Mouse (Mus musculus) fibroblast of lung, adult 2 months (primary cell): ENCODE data around the gene Ptpn6.

Source experiments
- DNase-seq: peaks from one replicate; pipeline ENCODE4 v3.0.0-alpha.2; 2011; ENCODE audit warnings: low read depth

Ptpn6 gene

DNA sequence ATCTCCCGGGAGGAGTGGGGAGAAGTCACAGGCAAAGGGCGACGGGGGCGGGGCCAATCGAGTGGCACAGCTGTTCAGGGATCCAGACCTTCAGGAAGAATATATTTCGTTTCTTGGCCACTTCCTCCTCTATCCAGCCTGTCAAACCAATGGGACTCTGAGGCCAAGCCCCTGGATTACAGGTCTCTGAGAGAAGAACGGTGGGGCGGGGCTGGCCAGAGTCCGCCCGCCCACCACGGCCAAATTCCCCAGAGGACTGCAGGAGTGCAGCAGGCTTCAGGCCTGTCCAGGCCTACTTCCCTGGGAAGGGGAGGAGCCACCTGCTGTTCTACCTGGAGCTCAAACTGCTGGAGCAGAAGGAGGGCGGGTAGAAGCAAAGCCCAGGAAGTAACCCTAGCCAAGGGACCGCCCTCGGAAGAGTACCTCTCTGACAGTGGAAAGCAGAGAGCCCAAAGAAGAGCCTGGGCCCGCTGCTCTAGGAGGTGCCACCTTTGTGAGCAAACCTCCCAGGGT, at the start of gene Ptpn6:
Gene Ptpn6, minus strand, starts transcription at position 204 of the 513 bp plus-strand sequence.
- DNase-seq: no peak

DNA sequence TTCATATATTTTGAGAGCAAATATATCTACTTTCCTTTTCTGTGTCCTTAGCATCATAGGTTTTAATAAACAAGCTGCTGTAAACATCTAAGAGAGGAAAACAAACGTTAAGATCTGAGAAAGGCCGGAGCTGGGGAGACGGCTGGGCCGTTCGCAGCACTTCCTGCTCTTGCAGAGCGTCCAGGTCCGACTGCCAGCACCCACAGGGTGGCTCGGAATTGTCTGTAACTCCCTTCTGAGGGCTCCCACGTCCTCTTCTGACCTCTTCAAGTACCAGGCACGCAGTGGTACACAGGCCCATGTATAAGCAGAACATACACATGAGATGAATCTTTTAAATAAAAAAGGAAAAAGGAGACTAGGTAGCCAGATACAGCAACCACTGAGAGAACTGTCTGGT, 49.2 kb upstream of the Ptpn6 start:
- no peak for DNase-seq

- no peak for DNase-seq
These were observed 48.4 kb upstream of the Ptpn6 start for GRCm38 (mm10) chr6:124786756-124787420.

- DNase-seq: peak; percentile 27
These were observed 43.9 kb upstream of the Ptpn6 start for GRCm38 (mm10) chr6:124782436-124782835.

DNA sequence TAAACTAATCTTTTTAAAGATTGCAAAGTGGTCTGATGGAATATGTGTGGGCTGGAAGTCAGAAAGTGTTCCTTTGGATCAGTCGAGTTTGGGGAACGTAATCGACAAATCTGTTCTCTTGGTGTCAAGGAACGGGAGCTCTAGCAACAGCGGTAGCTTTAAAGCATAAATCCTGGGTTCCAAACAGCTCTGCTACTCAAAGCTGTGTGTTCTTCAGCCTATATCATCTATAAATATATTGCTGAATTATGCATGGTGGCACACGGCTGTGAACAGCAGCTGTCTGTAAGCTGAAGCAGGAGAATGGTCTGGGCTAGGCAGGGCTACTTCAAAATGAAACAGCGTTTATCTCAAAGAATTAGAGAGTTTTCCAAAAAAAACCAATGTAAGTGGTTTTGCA, 42.4 kb upstream of the Ptpn6 start:
- no peak for DNase-seq

DNA sequence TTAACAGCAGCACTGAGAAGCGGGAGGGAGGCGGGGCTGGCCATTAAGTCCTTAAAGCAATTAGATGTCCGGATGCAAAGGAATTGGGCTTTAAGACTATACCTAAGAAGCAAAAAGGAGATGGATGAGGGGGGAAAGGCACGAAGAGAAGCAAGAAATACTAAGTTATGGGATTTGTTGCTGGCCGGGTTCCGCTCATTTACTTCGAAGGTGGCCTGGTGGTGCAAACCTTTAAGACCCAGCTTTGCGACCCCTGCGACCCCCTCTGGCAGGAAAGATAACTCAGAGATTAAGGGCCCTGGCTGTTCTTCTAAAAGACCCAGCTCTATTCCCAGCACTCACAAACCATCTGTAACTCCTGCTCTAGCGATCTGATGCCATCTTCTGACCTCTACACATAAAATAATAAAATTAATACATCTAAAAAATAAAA, 41.5 kb upstream of the Ptpn6 start:
- no peak for DNase-seq

DNA sequence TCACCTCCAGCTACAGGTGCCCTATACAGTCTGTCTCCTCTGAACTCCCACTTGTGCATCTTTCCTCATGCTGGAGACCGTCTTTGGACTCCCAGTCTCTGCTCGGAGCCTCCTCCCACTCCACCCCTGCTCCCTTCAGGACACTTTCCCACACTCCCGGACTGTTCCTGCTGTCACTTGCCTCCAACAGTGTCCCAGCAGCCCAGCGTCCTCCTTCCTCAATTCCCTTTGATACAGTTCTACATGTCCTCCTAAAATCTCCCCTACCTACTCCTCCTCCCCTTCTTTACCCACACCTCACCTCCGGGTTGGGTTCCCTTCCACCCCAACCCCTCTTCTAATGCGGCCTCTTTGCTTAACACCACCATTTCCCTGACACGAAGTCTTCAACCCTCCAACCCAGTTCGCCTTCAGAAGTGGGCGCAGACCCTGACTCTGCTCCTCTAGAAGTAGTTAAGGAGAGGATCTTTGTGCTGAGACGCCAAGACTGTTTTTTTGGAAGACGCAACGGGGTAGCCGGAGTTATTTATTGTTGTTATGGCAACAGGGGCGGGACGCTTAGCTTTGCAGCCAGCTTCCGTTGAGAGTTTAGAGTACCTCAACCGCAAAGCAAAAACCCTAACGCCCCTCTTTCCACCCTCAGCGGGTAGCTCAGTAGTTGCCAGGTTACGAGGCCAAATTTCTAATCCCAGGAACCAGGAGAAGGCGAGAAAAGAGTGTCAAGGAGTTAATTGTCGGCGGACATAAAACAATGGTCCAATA, 40.9 kb upstream of the Ptpn6 start, which contains the start of gene Lrrc23:
Gene Lrrc23, minus strand, starts transcription at position 506 of the 762 bp plus-strand sequence.
- no peak for DNase-seq

DNA sequence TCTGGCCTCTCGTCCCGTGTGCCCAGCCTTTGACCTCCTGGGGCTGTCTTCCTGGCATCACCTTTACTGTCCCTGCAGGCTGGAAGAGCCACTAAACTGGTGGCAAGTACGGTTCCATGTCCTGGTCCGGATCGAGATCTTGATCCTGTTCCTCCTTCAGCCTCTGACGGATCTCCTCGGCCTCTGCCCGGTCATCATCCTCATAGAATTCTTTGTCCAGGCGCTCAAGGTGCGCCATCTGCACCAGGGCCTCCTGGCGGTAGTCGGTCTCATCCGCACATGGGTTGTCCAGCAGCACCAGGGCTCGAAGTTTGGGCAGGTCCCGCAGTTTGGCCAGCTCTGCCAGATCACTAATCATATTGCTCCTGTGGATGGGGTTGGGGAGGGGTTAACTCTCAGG, 32.0 kb upstream of the Ptpn6 start:
- no peak for DNase-seq

- no peak for DNase-seq
These were observed 31.5 kb upstream of the Ptpn6 start for GRCm38 (mm10) chr6:124770013-124770412.

GRCm38 (mm10) chr6:124769101-124769765, 30.7 kb upstream of the Ptpn6 start, which contains the start of gene Eno2:
Gene Eno2, minus strand, starts transcription at chr6:124769673.
- DNase-seq: no peak

DNA sequence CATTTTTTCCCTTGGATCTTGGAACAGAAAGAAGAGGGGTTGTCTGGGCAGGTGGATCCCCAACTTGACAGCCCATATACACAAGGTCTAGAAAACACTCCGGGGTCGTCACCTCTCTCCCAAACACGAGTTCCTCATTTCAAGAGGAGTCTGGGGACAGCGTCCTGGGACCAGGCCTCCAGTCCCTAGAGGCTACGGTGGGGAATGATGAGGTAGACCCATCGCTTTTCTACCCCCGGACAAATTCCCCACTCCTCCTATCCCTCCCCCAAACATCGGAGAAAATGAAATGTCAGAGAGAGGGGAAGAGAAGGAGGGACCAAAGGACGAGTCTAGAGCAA, 30.2 kb upstream of the Ptpn6 start:
- no peak for DNase-seq

DNA sequence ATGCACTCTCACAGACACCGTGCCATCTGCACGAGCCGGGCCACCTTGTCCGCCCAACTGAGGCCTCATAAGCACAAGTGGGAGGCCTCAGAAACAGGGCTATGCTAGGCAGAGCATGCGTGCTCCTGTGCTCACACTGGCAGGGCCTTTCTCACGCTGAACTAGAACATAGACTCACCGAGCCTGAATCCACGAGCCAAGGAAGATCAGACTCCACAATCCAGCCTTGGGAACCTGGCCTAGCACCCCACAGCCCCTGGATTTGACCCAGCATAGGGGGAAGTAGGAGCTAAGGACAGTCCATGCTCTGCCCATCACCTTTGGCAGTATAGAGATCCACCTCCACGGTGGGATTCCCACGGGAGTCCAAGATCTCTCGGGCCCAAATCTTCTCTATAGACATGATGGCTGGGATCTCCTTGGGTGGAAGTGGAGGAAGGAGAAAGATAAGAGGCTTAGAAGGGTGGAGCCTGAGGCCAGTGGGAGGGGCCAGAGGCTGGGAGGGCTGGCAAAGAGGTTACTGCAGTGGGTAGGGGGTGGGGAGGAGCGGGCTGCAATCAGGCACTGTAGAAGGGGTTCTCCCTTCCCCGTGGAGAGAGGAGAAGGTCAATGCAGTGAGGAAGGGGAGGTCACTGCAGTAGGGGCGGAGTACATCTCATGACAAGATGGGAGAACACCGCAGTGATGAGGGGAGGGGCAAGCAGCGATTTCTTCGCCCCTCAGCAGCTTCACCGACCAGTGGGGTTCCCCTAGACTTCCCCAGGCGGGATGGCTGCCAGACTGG, 29.6 kb upstream of the Ptpn6 start:
- no peak for DNase-seq

DNA sequence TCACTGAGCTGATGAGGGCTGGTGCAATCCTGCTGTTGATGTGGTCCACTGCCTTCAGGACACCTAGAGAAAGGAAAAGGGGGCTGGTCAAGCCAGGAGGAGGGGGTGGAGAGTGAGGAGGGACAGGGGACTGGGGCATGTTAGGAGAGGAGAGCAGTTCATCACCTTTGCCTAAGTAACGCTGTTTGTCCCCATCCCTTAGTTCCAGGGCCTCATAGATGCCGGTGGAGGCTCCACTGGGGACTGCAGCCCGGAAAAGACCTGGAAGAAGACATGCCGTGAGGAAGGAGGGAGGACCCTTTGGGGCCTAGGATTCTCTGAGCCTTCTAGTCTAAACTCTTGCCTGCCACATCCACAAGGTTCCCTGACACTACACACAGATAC, 29.0 kb upstream of the Ptpn6 start:
- DNase-seq: no peak

DNA sequence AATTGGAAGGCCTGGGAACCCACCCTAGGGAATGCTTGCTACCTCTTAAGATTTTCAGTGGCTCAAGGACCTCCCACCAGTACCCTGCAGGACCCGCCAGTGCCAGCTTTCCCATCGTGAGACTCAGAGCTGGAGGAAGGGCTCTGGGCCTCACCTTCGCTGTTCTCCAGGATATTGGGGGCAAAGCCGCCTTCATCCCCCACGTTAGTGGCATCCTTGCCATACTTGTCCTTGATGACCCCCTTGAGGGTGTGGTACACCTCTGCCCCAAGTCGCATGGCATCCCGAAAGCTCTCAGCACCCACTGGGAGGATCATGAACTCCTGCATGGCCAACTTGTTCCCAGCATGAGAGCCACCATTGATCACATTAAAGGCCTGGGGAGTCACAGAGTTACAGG, 27.4 kb upstream of the Ptpn6 start:
- DNase-seq: no peak

DNA sequence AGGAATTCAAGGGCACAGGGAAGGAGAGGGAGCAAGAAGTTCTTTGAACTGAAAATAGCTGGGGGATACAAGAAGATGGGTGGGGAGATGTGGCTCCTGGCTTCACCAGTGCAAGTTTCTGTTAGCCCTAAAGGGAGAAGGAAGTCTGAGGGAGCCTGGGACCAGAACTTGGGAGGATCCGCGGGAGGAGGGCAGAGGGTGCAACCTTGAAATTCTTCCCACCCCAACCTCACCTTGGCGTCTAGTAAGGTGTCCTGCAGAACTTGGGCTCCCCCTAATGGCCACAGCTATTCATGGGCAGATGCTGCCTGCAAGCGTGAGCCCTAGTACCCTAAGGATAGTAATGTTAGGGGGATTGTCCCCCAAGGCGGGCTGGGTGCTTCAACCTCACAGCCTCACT, 20.7 kb upstream of the Ptpn6 start:
- DNase-seq: peak; percentile 46

DNA sequence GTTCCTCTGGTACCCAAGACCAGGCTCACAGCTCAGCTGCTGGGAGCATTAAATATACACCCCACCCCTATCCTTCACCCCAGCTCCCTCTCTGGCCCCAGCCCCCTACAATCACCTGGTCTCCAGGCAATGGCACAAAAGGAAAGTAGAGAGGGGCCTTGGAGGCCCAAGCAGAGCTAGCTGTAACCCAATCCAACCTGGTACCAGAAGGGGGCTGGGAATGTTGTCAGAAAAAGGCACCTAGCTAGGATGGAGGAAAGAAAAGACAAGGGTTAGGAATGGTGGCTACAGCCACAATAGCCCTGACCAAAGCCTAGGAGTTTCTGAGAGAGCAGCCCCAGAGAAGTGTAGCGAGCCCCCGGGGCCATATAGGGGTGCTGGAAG, 20.3 kb upstream of the Ptpn6 start:
- no peak for DNase-seq

DNA sequence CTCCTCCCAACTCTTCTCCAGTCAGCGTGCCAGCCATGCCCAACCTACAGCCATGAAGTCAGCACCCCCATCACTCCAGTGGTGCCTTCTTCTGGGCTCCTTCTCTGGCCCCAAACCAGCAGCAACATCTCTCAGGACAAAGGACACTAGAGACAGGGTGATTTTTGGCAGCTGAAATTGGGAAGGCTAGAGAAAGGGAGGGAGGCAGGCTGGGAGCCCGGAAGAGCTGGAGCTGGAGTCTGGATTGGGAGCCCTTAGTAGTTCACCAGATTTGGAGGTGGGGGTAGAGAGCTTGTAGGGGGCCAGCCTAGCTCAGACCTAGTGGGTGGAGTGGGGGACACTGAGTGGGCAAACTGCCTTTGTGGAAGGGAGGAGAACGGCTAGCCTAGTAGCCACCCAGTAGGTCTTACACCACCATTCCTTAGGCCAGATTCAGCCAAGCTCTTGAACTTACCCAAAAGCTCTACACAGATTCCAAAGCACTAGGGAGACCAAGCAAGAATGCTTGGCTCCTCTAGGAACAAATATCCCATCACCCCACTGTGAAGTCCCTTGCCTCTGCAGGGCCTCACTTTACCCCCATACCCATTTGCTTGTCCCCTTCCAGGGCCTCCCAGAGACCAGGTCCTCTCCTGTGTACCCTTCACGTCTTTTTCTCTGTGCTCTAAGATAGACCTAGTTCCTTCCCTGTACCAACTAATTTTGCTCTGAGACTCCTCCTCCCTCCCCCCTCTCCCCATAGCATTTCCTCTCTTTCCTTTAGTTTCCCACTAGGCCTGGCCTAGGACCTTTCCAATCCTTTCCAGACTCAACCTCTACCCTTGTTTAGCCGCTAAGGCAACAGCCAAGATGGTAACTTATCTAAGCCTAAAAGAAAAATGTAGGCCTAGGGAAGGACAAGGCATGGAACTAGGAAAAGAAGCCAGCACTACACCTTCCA, 19.7 kb upstream of the Ptpn6 start:
- peak; percentile 27 for DNase-seq

- no peak for DNase-seq
These were observed 18.9 kb upstream of the Ptpn6 start for GRCm38 (mm10) chr6:124757351-124757880.

DNA sequence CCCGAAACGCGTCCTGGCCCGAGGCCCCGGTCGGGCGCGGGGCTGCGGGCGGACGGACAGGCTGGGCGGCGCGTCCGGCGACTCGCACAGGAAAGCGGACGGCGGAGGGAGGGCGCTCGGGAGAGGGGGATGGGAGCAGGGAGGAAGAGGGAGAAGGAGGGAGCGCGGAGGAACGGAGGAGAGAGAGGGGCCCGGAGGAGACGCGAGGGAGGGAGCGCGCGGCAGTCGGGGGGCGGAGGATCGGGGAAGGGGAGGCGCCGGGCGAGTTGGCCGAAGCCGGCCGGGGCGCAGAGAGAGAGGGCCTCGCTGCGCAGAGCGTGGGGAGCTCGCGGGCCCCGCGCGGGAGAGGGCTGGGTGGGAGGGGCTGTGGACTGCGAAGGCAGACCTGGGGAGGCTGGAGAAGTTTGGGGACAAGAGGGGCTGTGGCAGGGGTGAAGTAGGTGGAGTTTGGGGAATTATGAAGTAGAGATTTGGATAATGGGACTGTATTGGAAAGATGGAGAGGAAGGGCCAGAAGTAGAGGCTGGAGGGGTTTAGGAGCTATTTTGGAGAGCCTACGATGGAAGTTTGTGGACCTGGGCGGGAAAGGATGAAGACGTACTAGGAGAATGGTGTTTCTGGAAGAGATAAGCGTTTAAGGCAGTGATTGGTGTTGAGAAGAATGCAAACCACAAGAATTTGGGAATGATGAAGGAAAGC, 18.3 kb upstream of the Ptpn6 start:
- peak; percentile 36 for DNase-seq
